Mouse (Mus musculus): ENCODE measurements around the gene Trpm4.

Gene Trpm4

GRCm38 (mm10) chr7:45337469-45337868 is 3.9 kb upstream of the Trpm4 start:
- POLR2A ChIA-PET: interaction anchor here in 3 of 4 experiments (1.0 to 7.7 kb wide), 20 partner anchors 8 to 183 kb away, joined by 3 to 118 read pairs (median 8); partner anchors contain the start of genes Ftl1 (in 2 of the 3), Snrnp70 (in 2 of the 3), Aldh16a1 (in 1 of the 3) and Gys1 (in 1 of the 3)
- CTCF ChIA-PET: interaction anchor here in 3 of 4 experiments (1.1 to 6.9 kb wide), 7 partner anchors 12 to 291 kb away, joined by 3 to 200 read pairs (median 6); partner anchors contain the start of gene Kcna7 (in 1 of the 3)

- POLR2A ChIA-PET: interaction anchor here in 2 of 4 experiments (0.7 to 7.7 kb wide), 4 partner anchors 18 to 190 kb away, joined by 6 to 67 read pairs (median 19); partner anchors contain the start of genes Ftl1 (in 1 of the 2), Plekha4 (in 1 of the 2), Ppp1r15a (in 1 of the 2) and Snrnp70 (in 1 of the 2)
- CTCF ChIA-PET: no interaction called here
Measured at GRCm38 (mm10) chr7:45336319-45336718, 2.7 kb upstream of the Trpm4 start.

GRCm38 (mm10) chr7:45335056-45335455 is 1.5 kb upstream of the Trpm4 start, which contains the start of gene Hrc:
Hrc (plus strand) TSS chr7:45335290.
- POLR2A ChIA-PET: interaction anchor here in 2 of 4 experiments (0.6 to 1.7 kb wide), 22 partner anchors 7 to 420 kb away, joined by 3 to 9 read pairs (median 3); partner anchors contain the start of genes Ftl1 (in 1 of the 2), Kcna7 (in 1 of the 2), Plekha4 (in 1 of the 2) and Ppfia3 (in 1 of the 2)
- CTCF ChIA-PET: interaction anchor here in 1 of 4 experiments (0.9 kb wide), 1 partner anchor 254 kb away, joined by 3 read pairs; no protein-coding TSS in a partner anchor

DNA sequence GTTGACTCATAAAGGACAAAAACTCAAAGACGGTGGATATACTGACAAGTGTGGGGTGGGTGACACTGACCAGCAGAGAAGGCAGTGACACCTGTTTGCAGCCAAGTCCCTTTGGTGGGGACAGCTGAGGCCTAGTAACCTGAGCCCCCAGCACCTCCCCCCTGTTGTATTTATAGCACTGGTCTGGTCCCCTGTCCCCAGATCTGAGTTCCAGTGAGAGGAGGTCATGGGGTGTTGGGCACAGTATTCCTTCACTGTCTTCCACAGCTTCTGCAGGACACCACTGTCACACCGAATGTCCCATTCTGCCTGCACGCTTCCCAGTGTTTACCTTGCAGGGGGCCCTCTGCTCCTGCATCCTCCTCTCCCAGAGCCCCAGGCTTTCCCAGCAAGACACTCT is 1.0 kb upstream of the Trpm4 start:
- CTCF ChIA-PET: interaction anchor here in 1 of 4 experiments (0.9 kb wide), 1 partner anchor 255 kb away, joined by 3 read pairs; no protein-coding TSS in a partner anchor
- POLR2A ChIA-PET: interaction anchor here in 3 of 4 experiments (0.5 to 2.5 kb wide), 22 partner anchors 8 to 421 kb away, joined by 3 to 11 read pairs (median 3); partner anchors contain the start of genes Ftl1 (in 1 of the 3), Kcna7 (in 1 of the 3), Plekha4 (in 1 of the 3) and Ppfia3 (in 1 of the 3)

DNA sequence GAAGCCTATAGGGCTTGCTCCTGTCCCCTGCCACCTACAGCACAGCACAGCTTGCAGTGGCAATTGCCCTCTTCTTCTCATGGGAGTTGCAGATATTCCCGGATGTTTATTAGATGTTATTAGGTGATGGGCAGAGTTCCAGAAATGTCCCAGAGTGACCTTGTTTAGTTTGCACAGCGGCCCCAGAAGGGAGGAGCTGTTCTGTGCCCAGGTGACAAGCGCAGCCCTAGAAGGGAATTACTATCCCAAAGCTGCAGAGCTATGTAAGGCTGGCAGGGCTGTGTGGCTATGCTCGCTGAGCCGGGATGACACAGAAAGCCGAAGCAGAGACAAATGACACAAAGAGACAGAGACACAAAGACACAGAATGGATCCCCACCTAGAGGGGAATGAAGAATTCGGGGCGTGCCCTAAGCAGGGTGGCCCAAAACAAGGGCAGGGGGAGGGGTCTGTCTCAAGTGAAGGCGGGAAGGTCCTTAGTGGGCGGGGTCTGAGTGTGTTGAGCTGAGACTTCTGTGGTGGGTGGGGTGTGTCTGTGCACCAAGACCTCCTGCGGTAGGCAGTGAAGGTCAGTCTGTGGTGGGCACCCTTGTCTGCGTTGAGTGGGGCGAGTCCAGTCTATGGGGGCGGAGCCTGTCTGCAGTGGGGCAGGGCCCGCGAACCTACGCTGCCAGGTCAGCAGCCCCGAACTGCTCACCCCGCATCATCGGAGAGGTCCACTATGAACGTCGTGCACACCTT is 725 bp downstream of the Trpm4 start:
- ChIA-PET CTCF (interaction anchor here (0.5 to 3.1 kb wide), 23 partner anchors 8 to 296 kb away, joined by 3 to 45 read pairs (median 5); partner anchors contain the start of genes Gys1 (in 1 of the 4), Kcna7 (in 1 of the 4) and Ppfia3 (in 1 of the 4)), POLR2A (interaction anchor here (0.5 to 3.5 kb wide), 61 partner anchors 8 to 385 kb away, joined by 3 to 30 read pairs (median 4); partner anchors contain the start of genes Ppfia3 (in 3 of the 4), Snrnp70 (in 2 of the 4), Tead2 (in 2 of the 4) and Aldh16a1 (in 1 of the 4))

GRCm38 (mm10) chr7:45331502-45331901 is 2.1 kb downstream of the Trpm4 start:
- ChIA-PET POLR2A (interaction anchor here in 2 of 4 experiments (1.0 to 3.5 kb wide), 9 partner anchors 21 to 226 kb away, joined by 3 to 17 read pairs (median 5); partner anchors contain the start of gene Snrnp70 (in 1 of the 2)), CTCF (interaction anchor here (0.6 to 3.1 kb wide), 19 partner anchors 10 to 356 kb away, joined by 3 to 45 read pairs (median 5); partner anchors contain the start of genes Dkkl1 (in 1 of the 4), Gys1 (in 1 of the 4) and Kcna7 (in 1 of the 4))

- CTCF ChIA-PET: interaction anchor here (0.6 to 2.1 kb wide), 7 partner anchors 12 to 61 kb away, joined by 3 to 8 read pairs (median 5); no protein-coding TSS in a partner anchor
Measured at GRCm38 (mm10) chr7:45328841-45329475, 4.6 kb downstream of the Trpm4 start.

GRCm38 (mm10) chr7:45325800-45326199 is 7.8 kb downstream of the Trpm4 start:
- POLR2A ChIA-PET: interaction anchor here (0.6 to 1.4 kb wide), 9 partner anchors 10 to 95 kb away, joined by 3 to 6 read pairs (median 3); partner anchors contain the start of genes Hrc (in 1 of the 4), Kcna7 (in 1 of the 4) and Snrnp70 (in 1 of the 4)
- CTCF ChIA-PET: interaction anchor here (0.5 to 1.5 kb wide), 17 partner anchors 10 to 451 kb away, joined by 3 to 9 read pairs (median 3); no protein-coding TSS in a partner anchor

More at GRCm38 (mm10) chr7:45328841-45329475, 4.6 kb downstream of the Trpm4 start:
- POLR2A ChIA-PET: interaction anchor here in 3 of 4 experiments (0.7 to 2.0 kb wide), 11 partner anchors 9 to 131 kb away, joined by 3 to 10 read pairs (median 4); partner anchors contain the start of genes Ftl1 (in 1 of the 3), Lhb (in 1 of the 3) and Snrnp70 (in 1 of the 3)

DNA sequence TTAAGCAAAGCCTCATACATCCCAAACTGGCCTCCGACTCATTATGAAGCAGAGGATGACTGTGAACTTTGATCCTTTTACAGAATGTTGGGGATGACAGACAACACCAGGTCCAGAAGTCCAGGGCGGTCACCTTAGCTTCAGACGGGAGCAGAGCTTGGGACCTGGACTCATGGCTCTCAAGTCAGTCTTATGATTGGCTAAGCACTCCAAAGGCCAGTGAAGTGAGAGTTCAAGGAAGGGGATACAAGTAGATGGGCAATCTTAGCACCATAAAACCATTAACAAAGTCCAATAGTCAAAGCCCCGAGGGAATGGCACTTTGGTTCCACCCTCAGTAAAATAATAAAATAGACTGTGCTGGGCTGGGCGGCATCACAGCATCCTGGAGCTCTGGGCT is 10.5 kb downstream of the Trpm4 start:
- CTCF ChIA-PET: interaction anchor here in 2 of 4 experiments (0.5 to 2.8 kb wide), 3 partner anchors 10 to 81 kb away, joined by 3 to 9 read pairs (median 6); partner anchors contain the start of gene Trpm4 (in 1 of the 2)
- POLR2A ChIA-PET: interaction anchor here in 1 of 4 experiments (1.2 to 1.8 kb wide), 2 partner anchors 14 to 18 kb away, joined by 4 to 5 read pairs; no protein-coding TSS in a partner anchor

DNA sequence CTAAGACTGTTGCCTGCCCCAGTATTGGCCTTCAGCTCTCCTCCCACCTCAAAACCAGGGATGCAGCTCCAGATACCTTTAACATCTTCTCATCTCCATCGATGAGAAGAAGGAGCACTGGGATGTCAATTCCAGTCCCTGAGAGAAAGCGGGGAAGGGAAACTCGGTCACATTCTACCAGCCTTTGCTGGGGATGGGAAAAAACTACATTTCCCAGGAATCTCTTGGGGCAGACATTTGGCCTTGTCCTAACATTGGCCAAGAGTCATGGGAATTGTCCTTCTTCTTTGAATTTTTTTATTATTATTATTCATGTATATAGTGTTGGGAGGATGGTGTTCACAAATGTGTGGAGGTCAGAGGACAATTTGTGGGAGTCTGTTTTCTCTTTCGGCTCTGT is 11.3 kb downstream of the Trpm4 start:
- ChIA-PET CTCF (interaction anchor here in 1 of 4 experiments (0.6 to 2.8 kb wide), 2 partner anchors 19 to 116 kb away, joined by 3 to 9 read pairs; partner anchors contain the start of gene Ruvbl2), POLR2A (interaction anchor here in 1 of 4 experiments (0.6 to 1.8 kb wide), 2 partner anchors 13 to 33 kb away, joined by 3 to 5 read pairs; no protein-coding TSS in a partner anchor)

DNA sequence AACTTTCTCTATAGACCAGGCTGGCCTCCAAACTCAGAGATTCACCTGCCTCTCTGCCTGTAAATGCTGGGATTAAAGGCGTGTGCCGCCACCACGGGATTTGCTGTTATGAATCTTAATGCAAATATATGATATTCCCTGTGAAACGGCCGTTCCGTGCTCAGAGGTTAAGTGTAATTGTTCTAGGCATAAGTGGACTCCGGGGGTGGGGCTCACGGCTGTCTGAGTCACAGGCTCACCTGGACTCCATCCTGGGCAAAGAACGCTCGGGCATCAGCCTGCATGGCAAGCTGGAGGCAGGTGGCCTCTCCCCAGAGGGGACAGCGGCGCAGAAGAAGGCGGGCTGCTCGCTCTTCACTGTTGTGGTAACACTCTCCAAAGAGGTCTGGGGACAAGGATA is 17.0 kb downstream of the Trpm4 start:
- ChIA-PET CTCF (interaction anchor here (1.0 to 1.8 kb wide), 9 partner anchors 9 to 118 kb away, joined by 3 to 13 read pairs (median 3); no protein-coding TSS in a partner anchor), POLR2A (interaction anchor here in 3 of 4 experiments (0.5 to 1.3 kb wide), 6 partner anchors 9 to 224 kb away, joined by 3 to 7 read pairs (median 4); partner anchors contain the start of gene Rcn3 (in 1 of the 3))

DNA sequence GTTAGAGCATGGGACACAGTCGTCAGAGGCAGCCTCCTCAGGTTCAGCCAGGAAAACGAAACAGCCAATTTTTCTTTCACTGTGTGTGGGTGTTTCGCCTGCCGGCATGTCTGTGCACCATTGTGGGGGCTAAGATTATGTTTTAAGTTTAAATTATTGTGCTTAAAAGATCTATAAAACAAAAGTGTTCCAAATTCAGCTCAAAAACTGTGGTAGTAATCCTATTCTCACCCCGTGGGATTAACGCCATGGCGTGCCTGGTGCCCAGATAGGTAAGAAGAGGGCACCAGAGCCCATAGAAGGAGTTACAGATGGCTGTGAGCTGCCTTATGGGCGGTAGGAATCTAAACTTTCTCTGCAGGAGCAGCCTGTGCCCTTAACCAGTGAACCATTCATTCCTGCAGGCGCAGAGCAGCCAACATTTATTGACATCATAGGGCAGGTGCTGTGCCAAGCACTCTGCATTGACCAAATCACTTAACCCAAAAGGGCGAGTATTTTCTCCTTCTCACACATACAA is 18.3 kb downstream of the Trpm4 start:
- ChIA-PET POLR2A (interaction anchor here in 3 of 4 experiments (0.6 to 1.3 kb wide), 5 partner anchors 10 to 670 kb away, joined by 3 to 5 read pairs (median 4); partner anchors contain the start of gene Tmem143 (in 1 of the 3)), CTCF (interaction anchor here in 3 of 4 experiments (0.8 to 1.8 kb wide), 8 partner anchors 9 to 133 kb away, joined by 3 to 13 read pairs (median 4); partner anchors contain the start of gene Kcna7 (in 1 of the 3))

- ChIA-PET CTCF (interaction anchor here in 3 of 4 experiments (0.6 to 1.3 kb wide), 3 partner anchors 8 to 92 kb away, joined by 3 read pairs; no protein-coding TSS in a partner anchor), POLR2A (interaction anchor here in 2 of 4 experiments (0.5 to 1.3 kb wide), 7 partner anchors 13 to 82 kb away, joined by 3 to 4 read pairs (median 3); no protein-coding TSS in a partner anchor)
Measured at GRCm38 (mm10) chr7:45313495-45313894, 20.1 kb downstream of the Trpm4 start.

DNA sequence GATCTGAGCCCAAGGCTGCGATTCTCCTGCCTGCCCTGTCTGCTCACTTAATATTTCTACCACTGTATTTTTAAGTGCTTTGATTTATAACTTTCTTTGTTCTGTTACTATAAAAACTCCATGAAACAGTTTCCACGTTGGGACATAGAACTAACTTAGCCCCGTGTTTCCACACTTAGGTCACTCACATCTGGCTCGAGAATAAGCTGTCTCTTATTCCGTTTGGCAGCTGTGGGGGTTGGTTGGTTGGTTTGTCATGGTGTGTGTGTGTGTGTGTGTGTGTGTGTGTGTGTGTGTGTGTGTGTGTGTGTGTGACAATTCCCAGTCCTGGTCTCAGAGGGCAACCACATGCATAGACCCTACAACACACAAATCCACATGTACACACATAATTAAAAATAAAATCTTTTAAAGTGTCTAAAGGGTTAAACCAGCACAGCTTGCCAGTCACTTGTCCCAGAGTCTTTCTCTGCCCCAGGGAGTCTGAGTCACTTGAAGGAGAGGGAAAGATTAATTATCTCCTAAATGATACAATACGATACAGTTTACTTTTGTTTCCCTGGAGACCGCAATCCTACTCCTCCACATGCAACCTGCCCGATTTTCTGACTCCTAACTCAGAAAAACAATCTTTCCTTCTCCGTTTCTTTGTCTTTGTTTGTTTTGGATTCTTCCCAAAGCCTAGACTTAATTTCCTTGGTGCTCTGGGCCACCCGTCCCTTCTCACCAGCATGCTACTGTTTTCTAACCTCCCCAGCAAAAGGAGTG is 20.7 kb downstream of the Trpm4 start:
- ChIA-PET CTCF (interaction anchor here in 1 of 4 experiments (1.3 kb wide), 1 partner anchor 8 kb away, joined by 3 read pairs; no protein-coding TSS in a partner anchor), POLR2A (interaction anchor here in 3 of 4 experiments (0.6 to 1.3 kb wide), 9 partner anchors 12 to 126 kb away, joined by 3 to 4 read pairs (median 3); partner anchors contain the start of gene Snrnp70 (in 1 of the 3))

DNA sequence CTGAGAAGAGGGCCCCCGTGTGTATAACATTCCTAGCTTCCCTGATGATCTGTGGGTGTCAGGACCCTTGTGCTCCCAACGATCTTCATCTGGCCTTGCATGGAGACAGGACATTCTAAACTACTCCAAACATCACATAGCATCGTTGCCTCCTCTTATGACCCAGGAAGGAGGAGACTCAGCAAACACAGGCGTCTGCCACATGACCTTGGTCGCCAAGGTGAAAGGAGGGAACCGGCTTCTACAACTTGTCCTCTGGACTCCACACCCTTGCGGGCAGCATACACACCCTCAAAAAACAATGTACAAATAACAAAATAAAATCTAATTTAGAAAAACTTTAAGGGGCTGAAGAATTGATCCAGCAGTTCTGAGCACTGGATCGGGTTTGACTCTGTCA is 21.6 kb downstream of the Trpm4 start:
- POLR2A ChIA-PET: interaction anchor here in 1 of 4 experiments (0.6 to 1.5 kb wide), 3 partner anchors 12 to 84 kb away, joined by 3 to 6 read pairs (median 3); partner anchors contain the start of gene Snrnp70
- CTCF ChIA-PET: interaction anchor here in 1 of 4 experiments (0.6 to 0.9 kb wide), 2 partner anchors 29 to 1324 kb away, joined by 3 read pairs; no protein-coding TSS in a partner anchor
